Mouse (Mus musculus) left cerebral cortex, postnatal 25 days (tissue): ENCODE results near the gene Psen2. TPM values are rescaled to one million over a fixed set of nuclear protein-coding genes. Genes with fewer than 3 reads are reported as not detected.

Experiments
- DNase-seq, 2 experiments: peaks; one replicate each; pipeline ENCODE4 v3.0.0; 2022; ENCODE audit warnings: low spot score in 2 of 2, mixed read lengths in 1 of 2
- intact Hi-C: fragments of 180-260 bp; cut with DNase I; formaldehyde crosslinking; loops from one replicate; pipeline ENCODE4 v1.15.1; 2025
- total RNA-seq, 2 experiments: library from RNA; stranded (reverse); gene quantifications; 2 replicates each; pipeline ENCODE4 v1.2.3; 2021

Gene Psen2
- total RNA-seq, 2 experiments from 2014 or later, result 18.1 to 21.6 TPM

- intact Hi-C loops, result no loop called here
- DNase-seq, result no peak
Observed at GRCm38 (mm10) chr1:180252656-180253190, 10.5 kb downstream of the Psen2 start.

GRCm38 (mm10) chr1:180251176-180252048 lies 11.8 kb downstream of the Psen2 start:
- no peak for DNase-seq
- intact Hi-C loops, result no loop called here

DNA sequence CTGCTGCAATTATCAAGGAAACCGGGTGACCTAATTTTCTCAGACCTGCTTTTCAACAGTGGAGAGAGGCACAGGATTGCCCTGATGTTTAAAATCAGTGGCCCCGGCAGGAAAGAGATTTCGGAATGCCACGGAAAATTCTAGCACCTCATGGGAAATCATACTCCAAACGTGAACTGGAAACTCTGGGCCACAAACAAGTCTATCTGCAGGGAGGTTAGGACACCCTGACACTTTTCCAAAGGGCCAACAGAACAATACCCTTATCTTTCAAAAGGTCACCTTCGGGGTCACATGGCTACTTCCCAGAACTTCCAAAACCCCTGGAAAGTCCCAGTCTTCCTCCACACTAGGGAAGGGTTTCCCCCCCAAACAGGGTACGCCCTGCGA lies 12.8 kb downstream of the Psen2 start:
- no peak for DNase-seq
- intact Hi-C loops, result no loop called here

DNA sequence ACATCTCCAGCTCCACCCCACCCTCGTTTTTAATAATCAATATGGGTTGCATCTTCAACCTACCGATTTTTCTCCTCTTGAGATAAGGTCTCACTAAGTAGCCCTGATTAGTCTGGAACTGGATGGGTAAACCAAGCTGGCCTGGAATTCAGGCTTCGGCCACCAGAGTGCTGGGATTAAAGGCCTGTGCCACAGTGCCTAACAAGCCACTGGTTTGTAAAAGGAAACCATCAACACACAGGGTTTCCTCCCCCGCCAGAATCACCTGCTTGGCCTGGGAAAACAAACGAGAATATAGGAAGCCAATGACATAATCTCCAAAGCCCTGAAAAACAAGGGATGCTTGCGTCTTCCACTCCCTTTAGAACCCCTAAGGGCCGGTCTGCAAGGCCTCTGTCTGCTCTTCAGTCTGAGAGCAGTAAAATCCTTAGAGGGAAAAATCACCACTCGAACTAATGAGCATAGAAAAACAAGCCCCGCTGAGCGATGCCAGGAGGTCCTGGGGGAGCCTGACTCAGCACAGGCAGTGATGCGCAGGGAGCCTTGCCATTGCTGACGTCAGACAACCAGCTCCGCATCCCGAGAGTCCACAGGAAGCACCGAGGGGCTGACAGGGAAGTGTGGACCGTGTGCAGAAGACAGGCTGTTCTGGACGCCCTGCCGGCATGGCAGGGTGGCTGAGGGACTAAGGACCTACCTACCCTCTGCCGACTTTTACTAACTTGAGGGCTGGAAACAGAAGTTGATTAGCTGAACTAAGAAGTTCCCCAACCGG lies 13.4 kb downstream of the Psen2 start:
- intact Hi-C loops, result no loop called here
- peak; percentile 43 for DNase-seq

GRCm38 (mm10) chr1:180248593-180249146 lies 14.6 kb downstream of the Psen2 start:
- DNase-seq, result no peak
- intact Hi-C loops, result no loop called here

GRCm38 (mm10) chr1:180247901-180248300 lies 15.3 kb downstream of the Psen2 start:
- DNase-seq, result no peak
- intact Hi-C loops, result no loop called here

GRCm38 (mm10) chr1:180245741-180246507 lies 17.3 kb downstream of the Psen2 start:
- no peak for DNase-seq
- intact Hi-C loops, result no loop called here

- intact Hi-C loops, result no loop called here
- no peak for DNase-seq
Observed at GRCm38 (mm10) chr1:180231729-180232128, 31.5 kb downstream of the Psen2 start.

DNA sequence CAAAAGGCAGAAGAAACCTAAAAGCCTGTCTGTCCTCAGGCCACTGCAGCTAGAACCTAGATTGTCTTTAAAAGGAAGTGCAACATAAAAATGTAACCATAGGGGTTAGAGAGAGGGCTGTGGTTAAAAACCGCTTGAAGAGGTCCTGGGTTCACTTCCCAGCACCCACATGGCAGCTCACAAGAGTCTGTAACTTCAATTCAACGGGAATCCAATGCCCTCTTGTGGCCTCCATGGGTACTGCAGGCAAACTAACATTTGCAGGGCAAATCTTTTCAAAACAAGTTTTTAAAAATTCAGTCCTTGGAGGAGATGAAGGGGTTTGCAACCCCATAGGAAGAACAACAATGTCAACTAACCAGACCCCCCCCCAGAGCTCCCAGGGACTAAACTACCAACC lies 32.7 kb downstream of the Psen2 start:
- DNase-seq, result no peak

GRCm38 (mm10) chr1:180229906-180230305 lies 33.3 kb downstream of the Psen2 start:
- intact Hi-C loops, result no loop called here
- no peak for DNase-seq

More for the DNA sequence above, 32.7 kb downstream of the Psen2 start:
- intact Hi-C loops, result no loop called here

DNA sequence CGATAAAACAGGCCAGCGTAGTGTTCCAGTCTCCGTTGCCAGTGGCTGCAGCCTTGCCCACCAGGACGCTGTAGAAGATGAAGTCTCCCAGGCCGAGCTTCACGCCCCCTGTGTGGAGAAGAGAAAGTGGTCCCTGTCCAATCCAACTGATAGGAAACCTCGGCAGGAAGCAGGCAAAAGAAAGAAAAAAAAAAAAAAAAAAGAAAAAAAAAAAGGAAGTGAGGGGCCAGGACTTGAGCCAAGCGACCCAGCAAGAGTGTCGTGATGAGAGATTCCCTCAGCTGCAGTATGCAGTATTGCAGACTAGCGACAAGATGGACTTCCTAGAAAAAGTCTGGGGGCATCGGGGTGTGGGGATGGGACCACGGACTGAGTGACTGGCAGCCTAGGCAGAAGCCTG lies 34.4 kb downstream of the Psen2 start:
- intact Hi-C loops, result no loop called here
- no peak for DNase-seq

GRCm38 (mm10) chr1:180226766-180227165 lies 36.5 kb downstream of the Psen2 start:
- intact Hi-C loops, result no loop called here
- no peak for DNase-seq

- intact Hi-C loops, result no loop called here
Observed at GRCm38 (mm10) chr1:180226221-180226713, 37.0 kb downstream of the Psen2 start.

DNA sequence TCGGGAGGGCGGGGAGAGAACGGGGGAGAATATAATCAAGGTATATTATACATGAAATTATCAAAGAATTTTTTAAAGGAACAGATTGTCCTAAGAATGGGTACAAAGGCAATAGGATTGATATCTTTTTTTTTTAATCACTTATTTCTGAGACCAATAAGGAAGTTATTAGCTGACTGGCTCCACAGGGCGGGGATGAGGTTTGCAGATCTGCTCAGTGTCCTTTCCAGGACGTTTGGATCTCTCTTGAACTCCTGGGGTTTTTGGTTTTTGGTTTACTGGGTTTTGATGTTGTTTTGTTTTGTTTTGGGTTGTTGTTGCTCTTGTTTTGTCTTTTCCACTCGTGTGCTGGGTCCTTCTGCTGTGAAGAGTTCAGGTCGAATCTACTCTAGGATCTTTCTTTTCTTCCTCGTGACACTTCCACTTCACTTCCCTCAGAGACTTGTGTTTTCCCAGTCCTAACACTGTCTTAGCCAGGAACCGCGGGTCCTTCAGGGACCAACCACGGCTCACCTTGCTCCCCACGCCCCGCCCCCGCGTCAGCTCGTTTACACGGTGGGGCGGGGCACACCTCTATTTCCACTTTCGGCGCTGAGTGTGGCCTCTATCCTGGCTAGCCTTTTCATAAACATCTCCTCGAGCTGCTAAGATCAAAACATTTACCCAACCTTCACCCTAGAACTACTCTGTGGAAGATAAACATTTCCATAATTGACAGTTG lies 37.6 kb downstream of the Psen2 start:
- intact Hi-C loops, result no loop called here
- peak; percentile 5 to 9 for DNase-seq

More at GRCm38 (mm10) chr1:180226221-180226713, 37.0 kb downstream of the Psen2 start:
- DNase-seq, result no peak

GRCm38 (mm10) chr1:180222007-180222406 lies 41.2 kb downstream of the Psen2 start:
- intact Hi-C loops, result no loop called here
- no peak for DNase-seq

DNA sequence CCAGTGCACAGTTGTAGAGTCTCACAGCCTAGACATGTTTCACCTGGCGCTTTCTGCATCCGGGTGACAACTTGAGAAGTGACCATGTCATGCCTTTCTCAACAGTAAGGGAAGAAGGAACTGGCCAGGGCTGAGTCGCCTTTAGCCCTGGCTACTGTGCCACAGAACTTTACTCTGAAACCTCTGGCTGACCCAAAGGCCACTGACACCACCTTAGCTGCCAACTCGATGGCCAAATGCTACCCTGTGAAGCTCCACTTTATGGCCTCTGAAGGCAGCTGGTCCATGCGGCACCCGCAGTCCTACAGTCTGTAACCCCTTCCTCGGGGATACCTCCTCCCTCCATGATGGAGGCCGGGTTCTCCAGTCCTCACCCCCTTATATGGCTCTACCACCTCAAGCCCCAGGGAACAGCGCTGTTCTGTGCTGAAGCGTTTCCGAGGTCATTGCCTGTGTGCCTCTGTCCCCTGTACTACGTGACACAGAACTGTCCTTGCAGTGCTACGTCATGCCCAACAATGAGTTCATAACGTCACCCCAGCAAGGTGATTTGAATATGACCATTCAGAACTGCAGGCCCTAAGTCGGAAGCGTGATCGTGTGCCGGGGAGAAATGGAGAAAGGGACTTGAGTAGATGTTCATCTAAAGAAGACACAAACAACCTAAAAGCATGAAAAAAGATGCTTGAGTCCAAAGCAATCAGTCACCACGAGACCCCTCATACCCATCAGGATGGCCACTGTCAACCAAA lies 42.3 kb downstream of the Psen2 start:
- DNase-seq, result no peak
- intact Hi-C loops, result no loop called here

DNA sequence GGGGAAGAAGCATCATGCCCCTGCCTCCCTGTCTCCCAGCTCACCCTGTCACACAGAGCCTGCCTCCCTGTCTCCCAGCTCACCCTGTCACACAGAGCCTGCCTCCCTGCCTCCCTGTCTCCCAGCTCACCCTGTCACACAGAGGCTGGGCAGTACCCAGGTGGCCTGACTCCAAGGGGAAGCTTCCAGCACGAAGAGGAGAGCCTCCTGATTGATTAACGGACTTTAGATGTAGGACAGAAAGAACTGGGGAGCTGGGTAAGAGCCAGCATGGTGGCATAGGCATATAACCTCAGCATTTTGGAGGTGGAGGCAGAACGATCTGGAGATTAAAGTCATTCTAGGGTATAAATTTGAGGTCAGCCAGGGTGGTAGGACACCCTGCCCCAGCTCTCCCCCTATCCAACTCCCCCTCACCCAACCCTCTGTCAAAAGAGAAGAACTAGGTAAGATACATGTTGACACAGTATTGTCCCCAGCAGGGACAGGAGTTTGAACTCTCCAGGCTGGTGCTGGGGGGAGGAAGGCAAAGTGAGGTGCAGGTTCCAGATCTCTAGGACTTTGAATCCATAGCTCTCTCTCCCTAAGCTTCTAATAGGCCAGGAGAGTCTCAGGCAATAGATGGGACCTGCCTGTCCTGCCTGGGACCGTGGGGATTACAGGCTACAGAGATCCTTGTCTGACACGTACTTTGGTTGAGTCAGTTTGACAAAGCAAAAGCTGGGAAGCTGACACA lies 46.5 kb downstream of the Psen2 start:
- intact Hi-C loops, result no loop called here

More for the DNA sequence above, 46.5 kb downstream of the Psen2 start:
- DNase-seq, result no peak
